Mouse (Mus musculus) ES-CJ7 (cell line): ENCODE data around the gene Ivns1abp.
"Not testable (repeated sequence)": the region's sequence is repeated elsewhere in the genome, so short reads cannot be mapped to it uniquely, and the experiment has no call there.

Source experiments
- DNase-seq: peaks from one replicate; pipeline ENCODE4 v3.0.0; 2011; ENCODE audit warnings: low read depth, low spot score

Ivns1abp gene

GRCm38 (mm10) chr1:151341321-151342044 lies 2.8 kb upstream of the Ivns1abp start:
- no peak for DNase-seq

- no peak for DNase-seq
Observed at GRCm38 (mm10) chr1:151342311-151342710, 2.0 kb upstream of the Ivns1abp start.

GRCm38 (mm10) chr1:151342968-151343367 lies 1.3 kb upstream of the Ivns1abp start:
- DNase-seq: no peak

GRCm38 (mm10) chr1:151343571-151344282 lies 550 bp upstream of the Ivns1abp start:
- DNase-seq: peak; percentile 61

GRCm38 (mm10) chr1:151345109-151345862 lies 1.0 kb downstream of the Ivns1abp start:
- DNase-seq: peak; percentile 92

GRCm38 (mm10) chr1:151345863-151346195 lies 1.6 kb downstream of the Ivns1abp start:
- no peak for DNase-seq

GRCm38 (mm10) chr1:151346681-151347127 lies 2.4 kb downstream of the Ivns1abp start:
- no peak for DNase-seq

GRCm38 (mm10) chr1:151348293-151348692 lies 4.0 kb downstream of the Ivns1abp start:
- DNase-seq: not testable (repeated sequence)

- DNase-seq: peak; percentile 63
Observed at GRCm38 (mm10) chr1:151352911-151353310, 8.6 kb downstream of the Ivns1abp start.

GRCm38 (mm10) chr1:151355994-151356393 lies 11.7 kb downstream of the Ivns1abp start:
- no peak for DNase-seq

GRCm38 (mm10) chr1:151359374-151359773 lies 15.1 kb downstream of the Ivns1abp start:
- DNase-seq: no peak

GRCm38 (mm10) chr1:151366944-151367605 lies 22.8 kb downstream of the Ivns1abp start:
- DNase-seq: no peak

- DNase-seq: no peak
Observed at GRCm38 (mm10) chr1:151367721-151368324, 23.5 kb downstream of the Ivns1abp start.

- no peak for DNase-seq
Observed at GRCm38 (mm10) chr1:151368444-151368843, 24.2 kb downstream of the Ivns1abp start.

GRCm38 (mm10) chr1:151370573-151370972 lies 26.3 kb downstream of the Ivns1abp start:
- no peak for DNase-seq

GRCm38 (mm10) chr1:151371543-151371942 lies 27.3 kb downstream of the Ivns1abp start:
- no peak for DNase-seq

- DNase-seq: no peak
Observed at GRCm38 (mm10) chr1:151372823-151373222, 28.5 kb downstream of the Ivns1abp start.

- DNase-seq: peak; percentile 73
Observed at GRCm38 (mm10) chr1:151377353-151377752, 33.1 kb downstream of the Ivns1abp start.

- peak; percentile 50 for DNase-seq
Observed at GRCm38 (mm10) chr1:151390029-151390428, 45.8 kb downstream of the Ivns1abp start.

GRCm38 (mm10) chr1:151409827-151410226 lies 65.5 kb downstream of the Ivns1abp start:
- no peak for DNase-seq
